8 mouse cellular contexts compared by ENCODE assay signal in genomic region chr19:57118785-57119565, GRCm38 (mm10).
DNase-seq lines count a peak whose midpoint lies in the region; ATAC-seq and TF ChIP-seq lines count a peak whose summit lies in the region.

No protein-coding gene starts in this region.

- H3K27ac ChIP-seq in brown adipose tissue, adult 24 weeks (replicated peaks; ENCODE audit: low read depth, low read length): peak overlapping the region; percentile 95
- H3K27ac ChIP-seq in forebrain, postnatal 0 days (ENCODE audit: low read depth, low read length): peak overlapping the region; percentile 57
- H3K27ac ChIP-seq in liver, postnatal 0 days (ENCODE audit: low read depth): peak overlapping the region; percentile 64
- peak overlapping the region; percentile 79 for H3K27ac ChIP-seq in neural tube, embryonic 13.5 days (replicated peaks)
- peak overlapping the region; percentile 86 for H3K27ac ChIP-seq in stomach, postnatal 0 days (replicated peaks)

- H3K4me3 ChIP-seq in brown adipose tissue, adult 24 weeks (ENCODE audit: insufficient read depth, low read depth, low read length): peak overlapping the region; percentile 73
- peak overlapping the region; percentile 25 for H3K4me3 ChIP-seq in forebrain, postnatal 0 days (ENCODE audit: low read depth, low read length)
- H3K4me3 ChIP-seq in liver, postnatal 0 days (ENCODE audit: low read depth, low read length): peak overlapping the region; percentile 30
- H3K4me3 ChIP-seq in neural tube, embryonic 13.5 days: peak overlapping the region; percentile 36
- H3K4me3 ChIP-seq in stomach, postnatal 0 days (ENCODE audit: low read depth, low read length): peak overlapping the region; percentile 50

- ATAC-seq in forebrain, postnatal 0 days: peak; percentile 85
- peak; percentile 54 for ATAC-seq in liver, postnatal 0 days
- peak; percentile 87 for ATAC-seq in neural tube, embryonic 13.5 days (ENCODE audit: low read depth)
- ATAC-seq in stomach, postnatal 0 days (ENCODE audit: low FRiP score, low TSS enrichment): peak; percentile 73

- peaks cover 5% of the 10 kb centered on the region for H3K4me1 ChIP-seq in brown adipose tissue, adult 24 weeks (ENCODE audit: control insufficient read depth, insufficient read depth, insufficient read length, low read length)
- H3K4me1 ChIP-seq in forebrain, postnatal 0 days (ENCODE audit: insufficient read depth): peaks cover 15% of the 10 kb centered on the region; the same call in 1 of the 2 replicates
- H3K4me1 ChIP-seq in liver, postnatal 0 days (ENCODE audit: insufficient read depth): peaks cover 33% of the 10 kb centered on the region
- peaks cover 56% of the 10 kb centered on the region for H3K4me1 ChIP-seq in neural tube, embryonic 13.5 days (replicated peaks)
- H3K4me1 ChIP-seq in stomach, postnatal 0 days (replicated peaks; ENCODE audit: control insufficient read depth, insufficient read depth): peaks cover 8% of the 10 kb centered on the region

- TF ChIP-seq EP300 in liver, postnatal 0 days (IDR thresholded peaks at IDR 0.05; ENCODE audit: low read depth): no peak
- TF ChIP-seq EP300 in stomach, postnatal 0 days (optimal IDR thresholded peaks at IDR 0.05): no peak

- H3K4me2 ChIP-seq in forebrain, postnatal 0 days (ENCODE audit: low read depth): peak overlapping the region; percentile 49
- peak overlapping the region; percentile 47 for H3K4me2 ChIP-seq in liver, postnatal 0 days (ENCODE audit: low read depth, low read length)
- H3K4me2 ChIP-seq in neural tube, embryonic 13.5 days: peak overlapping the region; percentile 53
- H3K4me2 ChIP-seq in stomach, postnatal 0 days (replicated peaks; ENCODE audit: low read depth): peak overlapping the region; percentile 66

- H3K9me3 ChIP-seq in forebrain, postnatal 0 days (ENCODE audit: low read length): no peaks in the 10 kb centered on the region
- no peaks in the 10 kb centered on the region for H3K9me3 ChIP-seq in liver, postnatal 0 days (ENCODE audit: low read length)
- no peaks in the 10 kb centered on the region for H3K9me3 ChIP-seq in neural tube, embryonic 13.5 days
- no peaks in the 10 kb centered on the region for H3K9me3 ChIP-seq in stomach, postnatal 0 days (ENCODE audit: control insufficient read depth, low read length)

- WGBS in forebrain, postnatal 0 days: 32% methylated on average over 22 of the region's 22 CpGs
- 38% methylated on average over 22 of the region's 22 CpGs for WGBS in liver, postnatal 0 days (ENCODE audit: insufficient replicate concordance)
- WGBS in neural tube, embryonic 13.5 days: 41% methylated on average over 22 of the region's 22 CpGs
- 18% methylated on average over 22 of the region's 22 CpGs for WGBS in stomach, postnatal 0 days

- H3K36me3 ChIP-seq in forebrain, postnatal 0 days (ENCODE audit: insufficient read depth): 0 out of 2 replicates have a peak, but pooled peaks cover 2% of the 10 kb centered on the region
- 0 out of 2 replicates have a peak, but pooled peaks cover 3% of the 10 kb centered on the region for H3K36me3 ChIP-seq in liver, postnatal 0 days (replicated peaks; ENCODE audit: insufficient read depth, low read length)
- H3K36me3 ChIP-seq in neural tube, embryonic 13.5 days: no peaks in the 10 kb centered on the region
- H3K36me3 ChIP-seq in stomach, postnatal 0 days (ENCODE audit: control insufficient read depth, insufficient read depth, low read length): peaks cover 4% of the 10 kb centered on the region; the same call in 1 of the 2 replicates

- H3K9ac ChIP-seq in forebrain, postnatal 0 days: peak overlapping the region; percentile 40; the same call in 1 of the 2 replicates
- peak overlapping the region; percentile 42; the same call in 1 of the 2 replicates for H3K9ac ChIP-seq in liver, postnatal 0 days (replicated peaks)
- peak overlapping the region; percentile 63 for H3K9ac ChIP-seq in neural tube, embryonic 13.5 days
- H3K9ac ChIP-seq in stomach, postnatal 0 days (ENCODE audit: low read length): peak overlapping the region; percentile 70

- no peaks in the 10 kb centered on the region for H3K27me3 ChIP-seq in forebrain, postnatal 0 days (ENCODE audit: insufficient read depth, low read length)
- H3K27me3 ChIP-seq in liver, postnatal 0 days (ENCODE audit: insufficient read depth, low read length): no peaks in the 10 kb centered on the region
- H3K27me3 ChIP-seq in neural tube, embryonic 13.5 days: no peaks in the 10 kb centered on the region
- no peaks in the 10 kb centered on the region for H3K27me3 ChIP-seq in stomach, postnatal 0 days (ENCODE audit: control insufficient read depth, insufficient read depth, low read length)

- DNase-seq in CD4-positive, CD25-positive, alpha-beta regulatory T cell, adult 2 months (ENCODE audit: low read depth, low spot score): peak; percentile 91
- DNase-seq in forebrain, postnatal 0 days: peak; percentile 76
- peak; percentile 71 for DNase-seq in heart, postnatal 4 days
- peak; percentile 68 to 80 for DNase-seq in layer of hippocampus, adult 18-20 months (ENCODE audit: low spot score in 2 of 2)
- DNase-seq in liver, postnatal 0 days: peak; percentile 68
- peak; percentile 89 for DNase-seq in stomach, postnatal 0 days (ENCODE audit: low spot score)

- TF ChIP-seq CTCF in forebrain, postnatal 0 days (IDR thresholded peaks at IDR 0.05; ENCODE audit: low read depth): no peak
- TF ChIP-seq CTCF in liver, postnatal 0 days (IDR thresholded peaks at IDR 0.05; ENCODE audit: low read depth): no peak
- TF ChIP-seq CTCF in stomach, postnatal 0 days (IDR thresholded peaks at IDR 0.05; ENCODE audit: low read depth): no peak

Comparison
In these comparisons a context has a peak if more than half of its experiments do, and no peak if none do; other contexts are left out.
1. Peak in every context shown above with its lines: DNase-seq, ATAC-seq, H3K4me3 ChIP-seq and H3K27ac ChIP-seq.